Mouse (Mus musculus) small intestine, adult 2 months (tissue): ENCODE data around the gene Hydin. TPM values are rescaled to one million over a fixed set of nuclear protein-coding genes. Genes with fewer than 3 reads are reported as not detected.

Source experiments
- H3K27ac ChIP-seq: fragments of 200-500 bp; 2 replicates; pipeline ENCODE4 v1.5.1; 2012; ENCODE audit warnings: low read depth, low read length, control low read depth, inconsistent platforms; ENCODE audit not compliant: insufficient read depth
- H3K27me3 ChIP-seq: fragments of 200-500 bp; 2 replicates; pipeline ENCODE4 v1.6.1; 2012; ENCODE audit warnings: mild to moderate bottlenecking, moderate library complexity, low read length, inconsistent platforms; ENCODE audit not compliant: control insufficient read depth, insufficient read depth
- H3K36me3 ChIP-seq: fragments of 200-500 bp; 2 replicates; pipeline ENCODE4 v1.6.1; 2012; ENCODE audit warnings: mild to moderate bottlenecking, low read length, control low read depth, inconsistent platforms; ENCODE audit not compliant: control insufficient read depth, insufficient read depth
- H3K4me1 ChIP-seq: fragments of 200-500 bp; 2 replicates; pipeline ENCODE4 v1.6.1; 2012; ENCODE audit warnings: low read length, inconsistent platforms, mixed read lengths; ENCODE audit not compliant: control insufficient read depth, insufficient read depth, insufficient read length
- H3K4me3 ChIP-seq: fragments of 200-500 bp; 2 replicates; pipeline ENCODE4 v1.5.1; 2012; ENCODE audit warnings: low read depth, mild to moderate bottlenecking, control low read depth, inconsistent platforms, low read length, moderate library complexity
- CTCF ChIP-seq: fragments of 200-500 bp; IDR thresholded peaks from 2 replicates; pipeline ENCODE4 v1.5.1; 2012; ENCODE audit warnings: low read depth, mild to moderate bottlenecking, control low read depth, inconsistent platforms, low read length, moderate library complexity, mixed read lengths; ENCODE audit not compliant: insufficient replicate concordance, insufficient read length; ENCODE audit errors: extremely low read depth
- POLR2A ChIP-seq: fragments of 200-500 bp; IDR thresholded peaks from 2 replicates; pipeline ENCODE4 v1.6.1; 2012; ENCODE audit warnings: low read depth, mild to moderate bottlenecking, control low read depth, inconsistent platforms, low read length, moderate library complexity
- WGBS: fragments of 180-500 bp; shearing (Covaris S2); methylation state at CpG from one replicate; pipeline ENCODE4 v1.1.7; 2018; 5-methylcytosine and 5-hydroxymethylcytosine counted together
- polyA plus RNA-seq: library from polyadenylated mRNA; depleted of rRNA; stranded (reverse); fragments of >200 nt; gene quantifications from 2 replicates; pipeline ENCODE4 v1.2.3, GENCODE M21; 2012

The Hydin gene
- polyA plus RNA-seq, 1 experiment: not detected

GRCm38 (mm10) chr8:110244566-110244965, 22.2 kb upstream of the Hydin start:
- WGBS: 62% methylated on average over 2 of the region's 2 CpGs
- Histone ChIP-seq H3K4me1 (no peaks in the 10 kb centered on the region), H3K27ac (no peak overlapping the region), H3K27me3 (no peaks in the 10 kb centered on the region), H3K36me3 (no peaks in the 10 kb centered on the region), H3K4me3 (no peak overlapping the region)
- TF ChIP-seq POLR2A (no peak), CTCF (no peak)

GRCm38 (mm10) chr8:110247238-110247637, 19.5 kb upstream of the Hydin start:
- no peak for TF ChIP-seq CTCF
- no peak for TF ChIP-seq POLR2A
- WGBS: 83% methylated on average over 6 of the region's 6 CpGs
- no peaks in the 10 kb centered on the region for H3K4me1 ChIP-seq
- H3K27me3 ChIP-seq: no peaks in the 10 kb centered on the region
- no peaks in the 10 kb centered on the region for H3K36me3 ChIP-seq
- no peak overlapping the region for H3K27ac ChIP-seq
- no peak overlapping the region for H3K4me3 ChIP-seq

- WGBS: 63% methylated on average over 4 of the region's 4 CpGs
Measured at GRCm38 (mm10) chr8:110253986-110254385, 12.8 kb upstream of the Hydin start.

GRCm38 (mm10) chr8:110265796-110266305, 926 bp upstream of the Hydin start:
- Histone ChIP-seq H3K36me3 (no peaks in the 10 kb centered on the region), H3K27ac (no peak overlapping the region), H3K27me3 (peaks cover 3% of the 10 kb centered on the region; the same call in 1 of the 2 replicates), H3K4me3 (no peak overlapping the region), H3K4me1 (no peaks in the 10 kb centered on the region; the same call in 1 of the 2 replicates)
- TF ChIP-seq POLR2A (no peak), CTCF (no peak)
- WGBS: 65% methylated on average over 11 of the region's 11 CpGs

More at GRCm38 (mm10) chr8:110253986-110254385, 12.8 kb upstream of the Hydin start:
- no peak for TF ChIP-seq CTCF
- no peak for TF ChIP-seq POLR2A
- Histone ChIP-seq H3K27me3 (no peaks in the 10 kb centered on the region), H3K4me1 (no peaks in the 10 kb centered on the region), H3K4me3 (no peak overlapping the region), H3K27ac (no peak overlapping the region), H3K36me3 (no peaks in the 10 kb centered on the region)

GRCm38 (mm10) chr8:110267268-110267667, 491 bp downstream of the Hydin start:
- Histone ChIP-seq H3K36me3 (no peaks in the 10 kb centered on the region), H3K27ac (no peak overlapping the region), H3K27me3 (peaks cover 3% of the 10 kb centered on the region; the same call in 1 of the 2 replicates), H3K4me3 (no peak overlapping the region), H3K4me1 (no peaks in the 10 kb centered on the region; the same call in 1 of the 2 replicates)
- WGBS: 8% methylated on average over 12 of the region's 12 CpGs
- TF ChIP-seq CTCF (no peak), POLR2A (no peak)

- Histone ChIP-seq H3K27ac (no peak overlapping the region), H3K4me3 (no peak overlapping the region), H3K4me1 (no peaks in the 10 kb centered on the region; the same call in 1 of the 2 replicates), H3K27me3 (peaks cover 3% of the 10 kb centered on the region; the same call in 1 of the 2 replicates), H3K36me3 (no peaks in the 10 kb centered on the region)
- TF ChIP-seq CTCF: no peak
- TF ChIP-seq POLR2A: no peak
- 81% methylated on average over 4 of the region's 4 CpGs for WGBS
Measured at GRCm38 (mm10) chr8:110270659-110271058, 3.9 kb downstream of the Hydin start.

- TF ChIP-seq POLR2A (no peak), CTCF (no peak)
- Histone ChIP-seq H3K36me3 (no peaks in the 10 kb centered on the region), H3K27me3 (peaks cover 3% of the 10 kb centered on the region; the same call in 1 of the 2 replicates), H3K27ac (no peak overlapping the region), H3K4me1 (no peaks in the 10 kb centered on the region), H3K4me3 (no peak overlapping the region)
- WGBS: 65% methylated on average over 2 of the region's 2 CpGs
Measured at GRCm38 (mm10) chr8:110273394-110273793, 6.6 kb downstream of the Hydin start.
